Mouse (Mus musculus) embryonic facial prominence, embryonic 11.5 days (tissue): Measurements from ENCODE around the gene Pigs. TPM values are rescaled to one million over a fixed set of nuclear protein-coding genes. Genes with fewer than 3 reads are reported as not detected.

Source experiments
- ATAC-seq: fragments of 200-750 bp; cut with Nextera tagmentation; replicated peaks from 2 replicates; pipeline ENCODE4 v1.8.0; 2017; ENCODE audit warnings: low read depth; ENCODE audit not compliant: insufficient number of reproducible peaks, low FRiP score, low TSS enrichment
- DNase-seq: peaks from one replicate; pipeline ENCODE4 v3.0.0-alpha.2; 2015; ENCODE audit warnings: low spot score
- H3K27ac ChIP-seq: fragments of 300-500 bp; sonication (generic); replicated peaks from 2 replicates; pipeline ENCODE4 v1.5.1; 2014; ENCODE audit warnings: mild to moderate bottlenecking, low read depth, low read length, control low read depth
- H3K27me3 ChIP-seq: fragments of 300-500 bp; sonication (generic); 2 replicates; pipeline ENCODE4 v1.6.1; 2014; ENCODE audit warnings: mild to moderate bottlenecking, low read length, moderate library complexity, mixed read lengths; ENCODE audit not compliant: control insufficient read depth, insufficient read depth
- H3K36me3 ChIP-seq: fragments of 300-500 bp; sonication (generic); replicated peaks from 2 replicates; pipeline ENCODE4 v1.6.1; 2014; ENCODE audit warnings: low read depth, mild to moderate bottlenecking, low read length, moderate library complexity, mixed read lengths; ENCODE audit not compliant: control insufficient read depth, insufficient read depth
- H3K4me1 ChIP-seq: fragments of 300-500 bp; sonication (generic); 2 replicates; pipeline ENCODE4 v1.6.1; 2014; ENCODE audit warnings: low read length, mixed read lengths; ENCODE audit not compliant: control insufficient read depth, insufficient read depth
- H3K4me2 ChIP-seq: fragments of 300-500 bp; sonication (generic); 2 replicates; pipeline ENCODE4 v1.6.1; 2014; ENCODE audit warnings: low read depth, mild to moderate bottlenecking, control low read depth, low read length, moderate library complexity
- H3K4me3 ChIP-seq: fragments of 300-500 bp; sonication (generic); 2 replicates; pipeline ENCODE4 v1.5.1; 2014; ENCODE audit warnings: low read depth, low read length, control low read depth
- H3K9ac ChIP-seq: fragments of 300-500 bp; sonication (generic); replicated peaks from 2 replicates; pipeline ENCODE4 v1.6.1; 2014; ENCODE audit warnings: mild to moderate bottlenecking, control low read depth, low read length
- H3K9me3 ChIP-seq: fragments of 300-500 bp; sonication (generic); replicated peaks from 2 replicates; pipeline ENCODE4 v1.6.1; 2016; ENCODE audit warnings: mild to moderate bottlenecking, low read length, inconsistent platforms, mixed read lengths; ENCODE audit not compliant: control insufficient read depth
- WGBS: fragments of 180-500 bp; shearing (Covaris S2); extraction: QIAGEN DNeasy Blood & Tissue Kit; methylation state at CpG from one replicate; pipeline ENCODE4 v1.1.7; 2014; 5-methylcytosine and 5-hydroxymethylcytosine counted together
- polyA plus RNA-seq: library from polyadenylated mRNA; unstranded; fragments of >200 nt; fragmentation: Nextera tagmentation; extraction: Ambion mirVana; gene quantifications from 2 replicates; pipeline ENCODE4 v1.2.1, GENCODE M21; 2014

Pigs gene
- polyA plus RNA-seq, 1 experiment from 2014 or later, result 55.4 TPM

DNA sequence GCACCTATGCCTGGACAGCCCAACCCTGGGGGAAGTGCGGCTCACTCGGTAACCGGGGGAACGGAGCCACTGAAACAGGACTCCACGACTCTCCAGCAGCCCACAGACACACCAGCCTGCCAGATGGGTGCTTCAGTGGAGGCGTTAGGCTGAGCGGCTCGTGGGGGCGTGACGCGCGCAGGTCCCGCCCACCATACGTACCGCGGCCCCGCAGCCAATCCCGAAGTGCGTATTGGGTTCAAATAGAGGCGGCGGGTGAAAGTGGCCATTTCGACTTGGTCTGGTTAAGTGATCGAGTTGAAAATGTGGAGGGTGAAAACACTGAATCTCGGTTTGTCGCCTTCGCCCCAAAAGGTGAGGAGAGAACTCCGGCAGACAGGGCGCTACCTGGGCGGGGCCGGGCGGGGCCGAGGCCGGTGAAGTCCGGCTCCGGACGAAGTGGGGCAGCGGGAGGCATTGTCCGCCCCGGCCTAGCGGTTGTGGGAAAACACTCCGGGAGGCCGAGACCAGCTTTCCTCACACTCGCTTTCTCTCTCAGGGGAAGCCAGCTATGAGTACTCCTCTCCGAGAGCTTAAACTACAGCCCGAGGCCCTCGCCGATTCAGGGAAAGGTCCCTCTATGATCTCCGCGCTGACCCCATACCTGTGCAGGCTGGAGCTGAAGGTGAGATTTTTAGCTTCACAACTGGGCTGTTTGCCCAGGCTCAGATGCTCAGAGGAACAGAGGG, 26.7 kb upstream of the Pigs start, which contains the start of gene Spag5:
TSS of gene Spag5 (plus strand) at position 173 of the 728 bp plus-strand sequence.
- H3K27me3 ChIP-seq, result no peaks in the 10 kb centered on the region
- peak within 1 kb of the TSS; percentile 68 for H3K4me2 ChIP-seq
- peaks cover 10% of the 10 kb centered on the region for H3K36me3 ChIP-seq
- H3K9ac ChIP-seq, result peak within 1 kb of the TSS; percentile 83
- peak; percentile 96 for DNase-seq
- peak; percentile 99 for ATAC-seq
- peak within 1 kb of the TSS; percentile 85 for H3K4me3 ChIP-seq
- no peaks in the 10 kb centered on the region for H3K4me1 ChIP-seq
- WGBS, result 0% methylated on average over 49 of the region's 49 CpGs
- H3K27ac ChIP-seq, result no peak within 1 kb of the TSS; the same call in 1 of the 2 replicates
- no peaks in the 10 kb centered on the region for H3K9me3 ChIP-seq

DNA sequence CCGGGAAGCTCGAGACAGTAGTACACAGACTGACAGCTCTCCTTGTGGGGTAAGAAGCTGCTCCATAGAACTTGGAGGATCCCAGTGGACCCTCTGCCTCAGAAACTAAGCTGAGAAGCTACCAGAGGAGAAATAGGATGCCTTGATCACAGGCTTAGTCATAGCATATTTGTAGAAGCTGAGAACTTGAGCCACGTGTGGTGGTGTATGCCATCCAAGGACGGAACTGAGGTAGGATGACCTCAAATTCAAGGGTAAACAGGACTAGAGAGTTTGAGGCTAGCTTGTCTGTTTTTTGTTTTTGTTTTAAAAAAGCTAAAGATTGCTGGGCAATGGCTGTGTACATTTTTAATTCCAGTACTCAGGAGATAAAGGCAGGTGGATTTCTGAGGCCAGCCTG, 22.9 kb upstream of the Pigs start:
- Histone ChIP-seq H3K9ac (no peak overlapping the region), H3K27ac (no peak overlapping the region), H3K4me2 (no peak overlapping the region), H3K9me3 (no peaks in the 10 kb centered on the region), H3K36me3 (peaks cover 16% of the 10 kb centered on the region), H3K4me1 (no peaks in the 10 kb centered on the region), H3K27me3 (no peaks in the 10 kb centered on the region), H3K4me3 (no peak overlapping the region)
- DNase-seq, result no peak
- no peak for ATAC-seq
- WGBS, result 91% methylated on average over 4 of the region's 4 CpGs

DNA sequence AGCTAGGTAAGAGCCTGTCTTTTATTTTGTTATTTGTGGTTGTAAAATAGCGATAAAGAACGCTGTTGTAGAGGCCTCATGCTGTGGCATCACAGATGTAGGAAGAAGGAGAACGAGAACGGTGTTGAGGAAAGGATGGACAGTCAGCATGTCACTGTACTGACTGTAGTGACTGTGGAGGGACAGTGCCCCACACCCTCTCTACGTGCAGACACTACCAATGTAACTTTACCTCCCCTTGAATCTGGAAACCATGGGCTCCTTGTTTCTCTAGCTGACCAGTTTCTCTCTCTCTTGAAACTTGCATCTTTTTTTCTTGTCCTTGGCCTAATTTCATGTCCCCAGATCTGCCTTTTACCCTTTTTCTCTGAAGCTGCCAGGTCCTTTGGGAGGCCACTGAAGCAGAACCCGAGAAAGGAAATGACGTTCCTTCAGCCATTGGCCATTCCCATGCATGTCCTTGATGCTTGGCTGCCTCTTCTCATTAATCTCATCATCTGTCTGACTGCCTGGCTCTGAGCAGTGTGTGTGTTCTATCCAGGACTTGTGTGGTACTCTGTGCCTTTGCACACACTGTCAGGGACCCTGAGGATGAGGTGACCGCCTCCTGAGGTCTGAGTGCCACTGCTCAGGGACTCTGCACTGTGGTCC, 17.2 kb upstream of the Pigs start:
- Histone ChIP-seq H3K4me1 (no peaks in the 10 kb centered on the region), H3K27me3 (no peaks in the 10 kb centered on the region), H3K4me3 (no peak overlapping the region), H3K27ac (no peak overlapping the region), H3K9me3 (no peaks in the 10 kb centered on the region), H3K36me3 (peaks cover 26% of the 10 kb centered on the region), H3K4me2 (no peak overlapping the region), H3K9ac (no peak overlapping the region)
- no peak for ATAC-seq
- no peak for DNase-seq
- 91% methylated on average over 8 of the region's 8 CpGs for WGBS

DNA sequence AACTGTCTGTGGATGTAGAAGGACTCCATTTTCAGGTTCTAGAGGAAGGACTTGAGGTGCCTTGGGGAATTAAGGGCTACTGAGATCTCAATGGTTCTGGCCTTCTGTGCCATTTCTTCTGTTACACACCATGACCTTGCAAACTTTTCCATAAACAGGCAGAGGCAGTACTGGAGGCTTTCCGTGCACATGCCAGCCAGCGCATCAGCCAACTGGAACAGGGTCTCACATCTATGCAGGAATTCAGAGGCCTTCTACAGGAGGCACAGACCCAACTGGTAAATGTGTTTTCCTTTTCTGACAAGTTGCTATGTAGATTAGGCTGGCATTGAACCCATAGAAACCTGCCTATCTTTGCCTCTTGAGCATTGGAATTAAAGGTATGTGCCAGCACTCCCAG, 14.6 kb upstream of the Pigs start:
- 96% methylated on average over 2 of the region's 2 CpGs for WGBS
- Histone ChIP-seq H3K4me2 (no peak overlapping the region), H3K27me3 (no peaks in the 10 kb centered on the region), H3K4me1 (no peaks in the 10 kb centered on the region), H3K9ac (no peak overlapping the region), H3K27ac (no peak overlapping the region), H3K9me3 (no peaks in the 10 kb centered on the region), H3K4me3 (no peak overlapping the region), H3K36me3 (peaks cover 28% of the 10 kb centered on the region)
- no peak for DNase-seq
- no peak for ATAC-seq

DNA sequence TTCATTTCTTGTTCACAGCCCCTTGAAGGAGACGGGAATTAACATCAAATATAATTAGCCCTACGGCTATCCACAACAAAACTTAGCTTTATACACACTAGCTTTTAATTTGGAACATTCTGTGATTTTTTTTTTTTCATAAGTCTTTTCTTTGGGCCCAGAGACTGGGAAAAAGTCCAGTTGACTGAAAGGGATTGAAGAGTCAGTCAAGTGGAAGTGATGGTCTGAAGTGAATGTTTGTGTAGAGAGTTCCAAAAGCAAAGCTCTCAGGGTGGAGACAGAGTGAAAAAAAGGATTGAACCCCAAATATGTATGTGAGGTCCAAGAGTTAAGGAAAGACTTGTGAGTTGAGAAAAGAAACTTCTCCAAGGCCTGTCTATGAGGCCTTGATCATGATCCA, 9.8 kb upstream of the Pigs start:
- Histone ChIP-seq H3K4me1 (no peaks in the 10 kb centered on the region), H3K9me3 (no peaks in the 10 kb centered on the region), H3K27ac (no peak overlapping the region), H3K4me2 (no peak overlapping the region), H3K36me3 (peaks cover 35% of the 10 kb centered on the region), H3K27me3 (no peaks in the 10 kb centered on the region), H3K9ac (no peak overlapping the region), H3K4me3 (no peak overlapping the region)
- no peak for ATAC-seq
- DNase-seq, result no peak
- WGBS, result 91% methylated on average over 2 of the region's 2 CpGs

DNA sequence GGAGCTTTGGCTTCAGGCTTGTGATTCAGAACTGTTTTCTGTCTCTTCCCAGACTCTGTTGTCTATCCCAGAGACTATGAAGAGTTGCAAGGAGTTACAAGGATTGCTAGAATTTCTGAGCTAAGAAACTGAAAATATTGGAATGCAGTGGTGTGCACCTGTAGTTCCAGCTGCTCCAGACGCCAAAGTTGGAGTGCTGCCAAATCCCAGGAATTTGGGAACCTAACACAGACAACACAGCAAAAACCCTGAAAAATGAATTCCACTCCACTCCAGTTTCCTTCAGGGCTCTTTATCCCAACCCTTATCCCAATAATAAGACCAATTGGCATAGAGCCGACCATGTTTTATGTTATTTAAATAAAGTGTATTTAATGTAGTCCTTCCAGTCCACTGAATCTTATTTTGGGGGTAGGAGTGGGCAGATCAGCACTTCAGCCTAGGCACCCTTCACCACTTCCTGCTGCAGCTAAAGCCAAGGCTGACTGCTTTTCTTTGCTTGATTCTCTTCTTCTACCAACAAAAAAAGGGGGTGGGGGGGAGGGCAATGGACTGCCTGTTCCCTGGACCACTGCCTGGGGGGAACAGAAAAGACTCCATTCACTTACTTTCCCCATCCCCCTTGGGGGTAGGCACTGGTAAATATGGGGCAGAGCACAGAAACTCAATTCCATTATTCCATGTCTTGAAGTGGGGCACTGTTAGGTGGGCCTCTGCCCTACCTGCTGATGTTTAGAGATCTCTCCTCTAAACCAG, 6.0 kb upstream of the Pigs start:
- no peak for ATAC-seq

DNA sequence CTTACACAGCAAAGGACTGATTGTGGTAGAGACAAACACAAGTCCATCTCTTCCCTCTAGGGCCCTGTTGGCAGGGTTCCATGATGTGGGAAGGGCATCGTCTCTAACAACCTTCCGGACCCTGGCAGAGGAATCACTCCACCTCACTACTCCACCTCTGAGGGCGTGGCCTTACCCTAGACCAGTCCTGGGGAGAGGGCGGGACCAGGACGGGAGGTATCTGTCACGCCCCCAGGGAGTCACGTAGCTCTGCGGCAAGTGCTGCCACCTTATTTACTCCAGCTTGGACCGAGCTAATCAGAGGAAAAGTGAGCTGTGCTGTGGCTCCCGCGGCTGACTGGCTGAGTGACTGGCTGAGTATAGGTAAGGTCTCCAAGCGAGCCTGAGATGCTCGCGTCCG, 5.4 kb upstream of the Pigs start, which contains the start of gene Aldoc:
TSS of gene Aldoc (plus strand) at position 109 of the 400 bp plus-strand sequence.
- peaks cover 15% of the 10 kb centered on the region for H3K36me3 ChIP-seq
- DNase-seq (peak; percentile 81), ATAC-seq (peak; percentile 81)
- no peaks in the 10 kb centered on the region for H3K27me3 ChIP-seq
- H3K4me2 ChIP-seq, result 0 out of 2 replicates have a peak within 1 kb of the TSS, but pooled peaks have one; percentile 7
- no peak within 1 kb of the TSS for H3K27ac ChIP-seq
- no peak within 1 kb of the TSS for H3K4me3 ChIP-seq
- no peaks in the 10 kb centered on the region for H3K9me3 ChIP-seq
- 5% methylated on average over 15 of the region's 15 CpGs for WGBS
- no peak within 1 kb of the TSS; the same call in 1 of the 2 replicates for H3K9ac ChIP-seq
- H3K4me1 ChIP-seq, result no peaks in the 10 kb centered on the region

More for the DNA sequence above, 6.0 kb upstream of the Pigs start:
- no peak overlapping the region for H3K9ac ChIP-seq
- DNase-seq, result no peak
- H3K36me3 ChIP-seq, result peaks cover 19% of the 10 kb centered on the region
- H3K27me3 ChIP-seq, result no peaks in the 10 kb centered on the region
- H3K27ac ChIP-seq, result no peak overlapping the region
- H3K4me1 ChIP-seq, result no peaks in the 10 kb centered on the region
- H3K4me3 ChIP-seq, result no peak overlapping the region
- H3K4me2 ChIP-seq, result 0 out of 2 replicates have a peak overlapping the region, but pooled peaks have one; percentile 7
- 69% methylated on average over 2 of the region's 2 CpGs for WGBS
- H3K9me3 ChIP-seq, result no peaks in the 10 kb centered on the region
